Mouse (Mus musculus) olfactory bulb, adult 2 months (tissue): Measurements from ENCODE around the gene Pdcd10. TPM values are rescaled to one million over a fixed set of nuclear protein-coding genes. Genes with fewer than 3 reads are reported as not detected.

Experiments used
- H3K27ac ChIP-seq: fragments of 200-500 bp; 2 replicates; pipeline ENCODE4 v1.5.1; 2012; ENCODE audit warnings: low read depth, low read length; ENCODE audit not compliant: insufficient read depth
- H3K4me1 ChIP-seq: fragments of 200-500 bp; 2 replicates; pipeline ENCODE4 v1.6.1; 2012; ENCODE audit warnings: low read length; ENCODE audit not compliant: control insufficient read depth, insufficient read depth
- H3K4me3 ChIP-seq: fragments of 200-500 bp; 2 replicates; pipeline ENCODE4 v1.5.1; 2012; ENCODE audit warnings: mild to moderate bottlenecking, low read depth, low read length, moderate library complexity; ENCODE audit not compliant: insufficient read depth
- CTCF ChIP-seq: fragments of 200-500 bp; IDR thresholded peaks from 2 replicates; pipeline ENCODE4 v1.5.1; 2012; ENCODE audit warnings: low read depth, mild to moderate bottlenecking, low read length, moderate library complexity; ENCODE audit not compliant: insufficient read depth
- POLR2A ChIP-seq: fragments of 200-500 bp; IDR thresholded peaks from 2 replicates; pipeline ENCODE4 v1.6.1; 2012; ENCODE audit warnings: mild to moderate bottlenecking, low read depth, low read length, moderate library complexity; ENCODE audit not compliant: insufficient read depth
- WGBS: fragments of 180-500 bp; shearing (Covaris S2); methylation state at CpG from one replicate; pipeline ENCODE4 v1.1.7; 2018; 5-methylcytosine and 5-hydroxymethylcytosine counted together
- polyA plus RNA-seq: library from polyadenylated mRNA; stranded (reverse); fragments of >200 nt; gene quantifications from 2 replicates; pipeline ENCODE4 v1.2.4, GENCODE M21; 2012; ENCODE audit warnings: low replicate concordance; ENCODE audit not compliant: missing spikeins, insufficient read depth, insufficient read length

Pdcd10 gene
- polyA plus RNA-seq, 1 experiment, result not detected

GRCm38 (mm10) chr3:75544287-75544686 is 12.4 kb downstream of the Pdcd10 start:
- TF ChIP-seq CTCF (no peak), POLR2A (no peak)
- 81% methylated on average over 1 of the region's 1 CpGs for WGBS
- Histone ChIP-seq H3K4me3 (no peak overlapping the region), H3K27ac (no peak overlapping the region), H3K4me1 (0 out of 2 replicates have a peak, but pooled peaks cover 2% of the 10 kb centered on the region)

DNA sequence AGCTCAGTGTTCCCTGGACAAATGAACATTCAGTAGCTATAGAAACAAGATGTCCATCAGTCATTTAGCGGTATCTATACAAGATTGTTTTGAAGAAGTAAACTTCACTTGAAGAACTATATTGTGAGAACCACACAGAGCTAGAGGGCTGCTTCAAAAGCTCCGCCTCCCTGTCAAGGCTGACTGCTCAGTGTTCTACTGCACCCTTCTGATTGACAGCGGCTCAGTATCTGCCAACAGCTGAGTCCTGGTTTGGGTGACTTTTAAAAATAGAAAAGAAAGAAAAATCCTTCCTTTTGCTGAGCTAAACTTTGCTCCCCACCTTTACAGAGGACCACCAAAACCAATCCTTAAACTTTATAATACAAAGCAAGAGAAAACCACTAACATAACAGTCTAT is 13.8 kb downstream of the Pdcd10 start:
- no peaks in the 10 kb centered on the region for H3K4me1 ChIP-seq

DNA sequence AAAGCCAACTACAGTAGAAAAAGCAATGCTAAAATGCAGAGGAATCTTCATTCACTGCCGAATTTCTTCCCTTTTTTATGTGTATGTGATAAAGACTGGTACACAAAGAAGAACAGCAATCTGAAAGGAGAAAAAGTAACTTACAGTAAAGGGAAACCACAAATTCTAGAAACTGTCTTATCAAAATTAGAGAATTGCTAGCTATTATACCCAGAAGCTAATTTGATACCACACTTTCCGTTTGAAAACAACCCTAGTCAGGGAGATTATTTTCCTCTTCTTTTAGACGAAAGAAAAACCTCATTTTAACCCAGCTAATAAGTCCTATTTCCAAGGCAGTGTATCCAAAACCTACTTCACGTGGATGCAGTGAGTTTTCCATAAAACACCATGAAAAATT is 15.4 kb downstream of the Pdcd10 start:
- 50% methylated on average over 4 of the region's 4 CpGs for WGBS
- Histone ChIP-seq H3K4me1 (no peaks in the 10 kb centered on the region), H3K4me3 (no peak overlapping the region), H3K27ac (no peak overlapping the region)
- TF ChIP-seq CTCF, result no peak
- TF ChIP-seq POLR2A, result no peak

More for the DNA sequence above, 13.8 kb downstream of the Pdcd10 start:
- Histone ChIP-seq H3K27ac (no peak overlapping the region), H3K4me3 (no peak overlapping the region)
- TF ChIP-seq POLR2A (no peak), CTCF (no peak)
- 76% methylated on average over 3 of the region's 3 CpGs for WGBS

DNA sequence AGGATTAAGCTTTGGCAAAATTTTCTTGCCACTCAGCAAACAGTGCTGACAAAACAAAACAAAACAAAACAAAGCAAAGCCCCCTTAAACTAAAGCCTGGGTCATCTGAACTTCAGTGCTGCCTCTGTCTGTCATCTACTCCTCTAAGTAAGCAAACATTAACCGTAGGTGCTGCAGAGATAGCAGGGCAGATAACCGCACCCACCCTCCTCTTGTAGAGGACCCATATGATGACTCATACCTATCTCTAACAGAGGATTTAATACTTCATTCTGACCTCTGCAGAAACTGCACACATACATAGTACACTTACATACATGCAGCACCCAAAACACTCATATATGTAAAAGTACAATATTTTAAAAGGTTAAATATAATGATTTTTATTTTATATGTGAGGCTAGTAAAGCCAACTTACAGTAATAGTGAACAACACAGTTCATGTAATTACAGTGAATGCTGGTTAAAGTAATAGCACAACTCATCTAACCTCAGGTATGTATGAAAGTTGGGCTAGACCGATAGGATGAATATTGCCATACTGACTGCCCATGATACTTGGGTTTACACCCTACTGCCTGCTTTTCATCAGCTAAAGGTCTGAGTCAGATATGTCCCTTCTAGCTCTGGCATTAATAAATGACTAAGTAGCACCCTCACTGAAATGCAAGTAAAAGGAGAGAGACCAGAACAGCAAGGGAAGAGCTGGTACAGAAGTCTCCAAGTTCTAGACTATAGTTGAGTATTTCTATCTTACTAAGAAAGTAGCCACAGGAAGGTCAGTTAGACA is 22.4 kb downstream of the Pdcd10 start:
- Histone ChIP-seq H3K4me1 (no peaks in the 10 kb centered on the region), H3K4me3 (no peak overlapping the region), H3K27ac (no peak overlapping the region)
- TF ChIP-seq CTCF, result no peak
- 73% methylated on average over 3 of the region's 3 CpGs for WGBS

DNA sequence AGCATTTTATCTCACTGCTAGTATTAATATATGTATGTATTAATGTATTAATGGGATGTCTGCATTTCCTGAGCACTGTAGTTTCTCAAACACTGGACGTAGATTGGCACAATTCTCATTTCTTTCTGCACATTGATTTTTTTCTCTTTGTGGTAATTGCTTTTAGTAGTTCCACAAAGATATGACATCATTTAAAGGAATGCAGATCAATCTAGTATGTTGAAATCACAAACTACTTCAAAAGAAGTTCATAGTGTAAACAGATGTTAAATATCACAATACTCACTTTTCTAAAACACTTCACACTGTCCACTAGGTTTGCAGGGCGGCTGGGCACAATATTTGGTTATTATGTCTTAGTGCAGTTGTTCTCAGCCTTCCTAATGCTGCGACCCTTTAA is 25.6 kb downstream of the Pdcd10 start:
- Histone ChIP-seq H3K27ac (no peak overlapping the region), H3K4me1 (no peaks in the 10 kb centered on the region), H3K4me3 (no peak overlapping the region)
- 92% methylated on average over 3 of the region's 3 CpGs for WGBS
- no peak for TF ChIP-seq CTCF
- no peak for TF ChIP-seq POLR2A

GRCm38 (mm10) chr3:75522527-75522926 is 34.1 kb downstream of the Pdcd10 start:
- WGBS, result 81% methylated on average over 1 of the region's 1 CpGs
- no peak overlapping the region for H3K27ac ChIP-seq
- no peaks in the 10 kb centered on the region for H3K4me1 ChIP-seq
- no peak for TF ChIP-seq POLR2A
- TF ChIP-seq CTCF, result no peak
- no peak overlapping the region for H3K4me3 ChIP-seq

DNA sequence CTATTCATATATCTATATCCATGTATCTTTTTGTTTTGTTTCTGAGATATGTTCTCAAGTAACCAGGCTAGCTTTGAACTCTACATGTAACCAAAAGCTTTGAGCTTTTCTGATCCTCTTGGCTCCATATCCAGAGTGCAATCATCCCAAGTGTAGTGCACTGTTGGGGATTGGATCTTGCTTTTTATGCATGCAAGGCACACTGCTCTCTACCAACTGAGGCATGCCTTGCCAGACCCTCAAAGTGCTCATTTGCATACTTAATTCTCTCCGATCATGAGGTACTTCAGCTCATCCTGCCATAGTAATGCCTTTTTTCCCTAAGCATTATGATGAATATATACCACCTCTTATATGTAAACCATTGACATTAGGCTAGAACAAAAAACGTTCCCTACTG is 35.3 kb downstream of the Pdcd10 start:
- no peak for TF ChIP-seq CTCF
- no peak for TF ChIP-seq POLR2A
- H3K4me3 ChIP-seq, result no peak overlapping the region
- H3K4me1 ChIP-seq, result no peaks in the 10 kb centered on the region
- 57% methylated on average over 2 of the region's 2 CpGs for WGBS
- H3K27ac ChIP-seq, result no peak overlapping the region

GRCm38 (mm10) chr3:75517631-75518250 is 38.9 kb downstream of the Pdcd10 start:
- WGBS, result 72% methylated on average over 7 of the region's 7 CpGs
- TF ChIP-seq POLR2A, result no peak
- no peak for TF ChIP-seq CTCF
- no peak overlapping the region for H3K27ac ChIP-seq
- no peak overlapping the region for H3K4me3 ChIP-seq
- H3K4me1 ChIP-seq, result no peaks in the 10 kb centered on the region
